Mouse (Mus musculus) neutrophil, adult 65 days (primary cell): ENCODE results near the gene Rcc1. TPM values are rescaled to one million over a fixed set of nuclear protein-coding genes. Genes with fewer than 3 reads are reported as not detected.

Experiments used
- total RNA-seq: library from RNA; stranded (reverse); gene quantifications from 2 replicates; pipeline ENCODE4 v1.2.4, GENCODE M21; 2023

Gene Rcc1
- 23.8 and 28.7 TPM in 2 replicates for total RNA-seq

GRCm38 (mm10) chr4:132353481-132353885, at the start of gene Rcc1:
Rcc1 (minus strand) TSS chr4:132353605.

GRCm38 (mm10) chr4:132329115-132329834, 24.1 kb downstream of the Rcc1 start, which contains the start of gene Trnau1ap:
Trnau1ap (minus strand) TSS chr4:132329538.

GRCm38 (mm10) chr4:132302939-132303479, 50.4 kb downstream of the Rcc1 start, which contains the start of gene Rab42:
Rab42 (minus strand) TSS chr4:132303385.

Other genes with a start within 250 kb of the Rcc1 start
- gene Oprd1, start 209.1 kb downstream of the Rcc1 start, total RNA-seq: not detected in 2 replicates
- gene Ythdf2, start 141.3 kb downstream of the Rcc1 start, total RNA-seq: 39.0 and 46.9 TPM in 2 replicates
- 28.8 and 41.7 TPM in 2 replicates for gene Gmeb1, start 92.0 kb downstream of the Rcc1 start, total RNA-seq
- 30.0 and 35.4 TPM in 2 replicates for gene Taf12, start 79.2 kb downstream of the Rcc1 start, total RNA-seq
- not detected in 2 replicates for gene Rab42, start 50.2 kb downstream of the Rcc1 start, total RNA-seq
- 7.3 and 11.0 TPM in 2 replicates for gene Trnau1ap, start 24.1 kb downstream of the Rcc1 start, total RNA-seq
- 20.8 and 21.7 TPM in 2 replicates for gene Phactr4, start 68.9 kb upstream of the Rcc1 start, total RNA-seq
- 3.0 and 3.4 TPM in 2 replicates for gene Med18, start 110.3 kb upstream of the Rcc1 start, total RNA-seq
- gene Sesn2, start 156.9 kb upstream of the Rcc1 start, total RNA-seq: 74.6 and 86.3 TPM in 2 replicates
- 105 and 117 TPM in 2 replicates for gene Atpif1, start 180.1 kb upstream of the Rcc1 start, total RNA-seq
- 63.2 and 65.5 TPM in 2 replicates for gene Dnajc8, start 181.9 kb upstream of the Rcc1 start, total RNA-seq
- 134 and 153 TPM in 2 replicates for gene Ptafr, start 210.5 kb upstream of the Rcc1 start, total RNA-seq